Mouse (Mus musculus) hindbrain, embryonic 16.5 days (tissue): ENCODE measurements around the gene Palm2. TPM values are rescaled to one million over a fixed set of nuclear protein-coding genes. Genes with fewer than 3 reads are reported as not detected.

Experiments
- ATAC-seq: fragments of 200-750 bp; cut with Nextera tagmentation; 2 replicates; pipeline ENCODE4 v1.8.0; 2017; ENCODE audit warnings: moderate TSS enrichment, moderate library complexity
- H3K27ac ChIP-seq: fragments of 300-500 bp; sonication (generic); 2 replicates; pipeline ENCODE4 v1.5.1; 2014; ENCODE audit warnings: low read depth, mild to moderate bottlenecking, control low read depth, low read length, moderate library complexity
- H3K27me3 ChIP-seq: fragments of 300-500 bp; sonication (generic); replicated peaks from 2 replicates; pipeline ENCODE4 v1.6.1; 2014; ENCODE audit warnings: low read length; ENCODE audit not compliant: control insufficient read depth, insufficient read depth
- H3K36me3 ChIP-seq: fragments of 300-500 bp; sonication (generic); 2 replicates; pipeline ENCODE4 v1.6.1; 2014; ENCODE audit warnings: mild to moderate bottlenecking, low read length, moderate library complexity, mixed read lengths; ENCODE audit not compliant: control insufficient read depth, insufficient read depth
- H3K4me1 ChIP-seq: fragments of 300-500 bp; sonication (generic); 2 replicates; pipeline ENCODE4 v1.6.1; 2014; ENCODE audit warnings: low read depth, low read length; ENCODE audit not compliant: control insufficient read depth, insufficient read depth
- H3K4me2 ChIP-seq: fragments of 300-500 bp; sonication (generic); 2 replicates; pipeline ENCODE4 v1.6.1; 2014; ENCODE audit warnings: mild to moderate bottlenecking, low read length, control low read depth, moderate library complexity
- H3K4me3 ChIP-seq: fragments of 300-500 bp; sonication (generic); 2 replicates; pipeline ENCODE4 v1.5.1; 2014; ENCODE audit warnings: mild to moderate bottlenecking, low read length, control low read depth, moderate library complexity
- H3K9ac ChIP-seq: fragments of 300-500 bp; sonication (generic); 2 replicates; pipeline ENCODE4 v1.6.1; 2014; ENCODE audit warnings: low read depth, mild to moderate bottlenecking, control low read depth, low read length, moderate library complexity
- H3K9me3 ChIP-seq: fragments of 300-500 bp; sonication (generic); 2 replicates; pipeline ENCODE4 v1.6.1; 2014; ENCODE audit warnings: mild to moderate bottlenecking, low read length, moderate library complexity; ENCODE audit not compliant: control insufficient read depth
- WGBS: fragments of 180-500 bp; shearing (Covaris S2); extraction: QIAGEN DNeasy Blood & Tissue Kit; methylation state at CpG from one replicate; pipeline ENCODE4 v1.1.7; 2014; 5-methylcytosine and 5-hydroxymethylcytosine counted together
- polyA plus RNA-seq: library from polyadenylated mRNA; unstranded; fragments of >200 nt; fragmentation: Nextera tagmentation; extraction: Ambion mirVana; gene quantifications from 2 replicates; pipeline ENCODE4 v1.2.1, GENCODE M21; 2015

Palm2 gene
- polyA plus RNA-seq, 1 experiment from 2014 or later: 20.3 TPM

- H3K9me3 ChIP-seq: no peaks in the 10 kb centered on the region
- no peak overlapping the region for H3K27ac ChIP-seq
- 0 out of 2 replicates have a peak, but pooled peaks have one; percentile 5 for ATAC-seq
- no peak overlapping the region for H3K9ac ChIP-seq
- H3K27me3 ChIP-seq: no peaks in the 10 kb centered on the region
- peaks cover 13% of the 10 kb centered on the region for H3K4me1 ChIP-seq
- 56% methylated on average over 6 of the region's 6 CpGs for WGBS
- no peaks in the 10 kb centered on the region for H3K36me3 ChIP-seq
- H3K4me3 ChIP-seq: no peak overlapping the region
- H3K4me2 ChIP-seq: peak overlapping the region; percentile 96; the same call in 1 of the 2 replicates
These were observed 135.7 kb downstream of the Palm2 start for GRCm38 (mm10) chr4:57569711-57570110.

- no peaks in the 10 kb centered on the region for H3K36me3 ChIP-seq
These were observed 136.2 kb downstream of the Palm2 start for GRCm38 (mm10) chr4:57570229-57570628.

GRCm38 (mm10) chr4:57574181-57574580 lies 140.1 kb downstream of the Palm2 start:
- no peaks in the 10 kb centered on the region for H3K9me3 ChIP-seq
- no peaks in the 10 kb centered on the region for H3K36me3 ChIP-seq
- no peaks in the 10 kb centered on the region for H3K27me3 ChIP-seq
- peaks cover 4% of the 10 kb centered on the region; the same call in 1 of the 2 replicates for H3K4me1 ChIP-seq
- H3K27ac ChIP-seq: no peak overlapping the region
- no peak overlapping the region for H3K4me3 ChIP-seq
- no peak overlapping the region for H3K4me2 ChIP-seq
- no peak for ATAC-seq
- WGBS: 93% methylated on average over 3 of the region's 3 CpGs
- no peak overlapping the region for H3K9ac ChIP-seq

More at GRCm38 (mm10) chr4:57570229-57570628, 136.2 kb downstream of the Palm2 start:
- H3K4me1 ChIP-seq: peaks cover 13% of the 10 kb centered on the region
- H3K4me2 ChIP-seq: no peak overlapping the region
- no peaks in the 10 kb centered on the region for H3K27me3 ChIP-seq
- H3K4me3 ChIP-seq: no peak overlapping the region
- no peaks in the 10 kb centered on the region for H3K9me3 ChIP-seq
- WGBS: 63% methylated on average over 3 of the region's 3 CpGs
- H3K27ac ChIP-seq: no peak overlapping the region
- no peak for ATAC-seq
- H3K9ac ChIP-seq: no peak overlapping the region

GRCm38 (mm10) chr4:57574646-57575045 lies 140.6 kb downstream of the Palm2 start:
- Histone ChIP-seq H3K4me1 (peaks cover under 1% of the 10 kb centered on the region; the same call in 1 of the 2 replicates), H3K36me3 (no peaks in the 10 kb centered on the region), H3K27ac (no peak overlapping the region), H3K4me2 (no peak overlapping the region), H3K27me3 (no peaks in the 10 kb centered on the region), H3K4me3 (no peak overlapping the region), H3K9me3 (no peaks in the 10 kb centered on the region), H3K9ac (no peak overlapping the region)
- WGBS: 90% methylated on average over 6 of the region's 6 CpGs
- no peak for ATAC-seq

- Histone ChIP-seq H3K4me3 (no peak overlapping the region), H3K36me3 (no peaks in the 10 kb centered on the region), H3K4me1 (no peaks in the 10 kb centered on the region), H3K9me3 (no peaks in the 10 kb centered on the region), H3K9ac (no peak overlapping the region), H3K27ac (no peak overlapping the region), H3K4me2 (no peak overlapping the region), H3K27me3 (no peaks in the 10 kb centered on the region)
- no peak for ATAC-seq
- WGBS: 81% methylated on average over 5 of the region's 5 CpGs
These were observed 141.6 kb downstream of the Palm2 start for GRCm38 (mm10) chr4:57575686-57576085.

- Histone ChIP-seq H3K4me2 (no peak overlapping the region), H3K27me3 (no peaks in the 10 kb centered on the region), H3K4me1 (no peaks in the 10 kb centered on the region), H3K27ac (no peak overlapping the region), H3K9ac (no peak overlapping the region), H3K36me3 (no peaks in the 10 kb centered on the region), H3K9me3 (no peaks in the 10 kb centered on the region), H3K4me3 (no peak overlapping the region)
- WGBS: 84% methylated on average over 11 of the region's 11 CpGs
- ATAC-seq: no peak; the same call in 1 of the 2 replicates
These were observed 142.0 kb downstream of the Palm2 start for GRCm38 (mm10) chr4:57576095-57576494.

GRCm38 (mm10) chr4:57579683-57580082 lies 145.6 kb downstream of the Palm2 start:
- H3K36me3 ChIP-seq: no peaks in the 10 kb centered on the region
- no peak overlapping the region for H3K4me2 ChIP-seq
- no peaks in the 10 kb centered on the region for H3K4me1 ChIP-seq
- no peaks in the 10 kb centered on the region for H3K9me3 ChIP-seq
- WGBS: 93% methylated on average over 10 of the region's 10 CpGs
- H3K9ac ChIP-seq: no peak overlapping the region
- H3K27ac ChIP-seq: no peak overlapping the region
- no peaks in the 10 kb centered on the region for H3K27me3 ChIP-seq
- no peak overlapping the region for H3K4me3 ChIP-seq
- no peak for ATAC-seq

- 81% methylated on average over 6 of the region's 6 CpGs for WGBS
These were observed 151.3 kb downstream of the Palm2 start for GRCm38 (mm10) chr4:57585281-57585800.

GRCm38 (mm10) chr4:57586933-57587658 lies 153.0 kb downstream of the Palm2 start:
- Histone ChIP-seq H3K4me3 (no peak overlapping the region), H3K4me1 (no peaks in the 10 kb centered on the region), H3K4me2 (no peak overlapping the region), H3K36me3 (no peaks in the 10 kb centered on the region), H3K27me3 (no peaks in the 10 kb centered on the region), H3K9ac (no peak overlapping the region), H3K27ac (no peak overlapping the region), H3K9me3 (no peaks in the 10 kb centered on the region)
- 82% methylated on average over 7 of the region's 7 CpGs for WGBS
- ATAC-seq: no peak

More at GRCm38 (mm10) chr4:57585281-57585800, 151.3 kb downstream of the Palm2 start:
- Histone ChIP-seq H3K9me3 (no peaks in the 10 kb centered on the region), H3K4me2 (no peak overlapping the region), H3K36me3 (no peaks in the 10 kb centered on the region), H3K27ac (no peak overlapping the region), H3K4me1 (no peaks in the 10 kb centered on the region), H3K9ac (no peak overlapping the region), H3K4me3 (no peak overlapping the region), H3K27me3 (no peaks in the 10 kb centered on the region)
- ATAC-seq: no peak
